Mouse (Mus musculus) hindbrain, postnatal 0 days (tissue): ENCODE results near the gene Kat7. TPM values are rescaled to one million over a fixed set of nuclear protein-coding genes. Genes with fewer than 3 reads are reported as not detected.

Experiments
- ATAC-seq: fragments of 200-750 bp; cut with Nextera tagmentation; 2 replicates; pipeline ENCODE4 v1.8.0; 2017; ENCODE audit warnings: mild to moderate bottlenecking, moderate TSS enrichment, moderate library complexity
- DNase-seq: peaks from one replicate; pipeline ENCODE4 v3.0.0-alpha.2; 2015; ENCODE audit warnings: low spot score
- H3K27ac ChIP-seq: fragments of 300-500 bp; sonication (generic); 2 replicates; pipeline ENCODE4 v1.5.1; 2014; ENCODE audit warnings: mild to moderate bottlenecking
- H3K27me3 ChIP-seq: fragments of 300-500 bp; sonication (generic); 2 replicates; pipeline ENCODE4 v1.6.1; 2014; ENCODE audit warnings: low read length, mixed read lengths; ENCODE audit not compliant: insufficient read depth
- H3K36me3 ChIP-seq: fragments of 300-500 bp; sonication (generic); 2 replicates; pipeline ENCODE4 v1.6.1; 2014; ENCODE audit warnings: low read length, mixed read lengths; ENCODE audit not compliant: insufficient read depth
- H3K4me1 ChIP-seq: fragments of 300-500 bp; sonication (generic); 2 replicates; pipeline ENCODE4 v1.6.1; 2014; ENCODE audit warnings: antibody characterized with exemption, low read length, mixed read lengths; ENCODE audit not compliant: insufficient read depth
- H3K4me2 ChIP-seq: fragments of 300-500 bp; sonication (generic); 2 replicates; pipeline ENCODE4 v1.6.1; 2014; ENCODE audit warnings: low read depth, mild to moderate bottlenecking, low read length, moderate library complexity, mixed read lengths
- H3K4me3 ChIP-seq: fragments of 300-500 bp; sonication (generic); 2 replicates; pipeline ENCODE4 v1.5.1; 2014; ENCODE audit warnings: low read length
- H3K9ac ChIP-seq: fragments of 300-500 bp; sonication (generic); replicated peaks from 2 replicates; pipeline ENCODE4 v1.6.1; 2014; ENCODE audit warnings: mild to moderate bottlenecking, low read length, moderate library complexity, mixed read lengths
- H3K9me3 ChIP-seq: fragments of 300-500 bp; sonication (generic); 2 replicates; pipeline ENCODE4 v1.6.1; 2016; ENCODE audit warnings: low read length, mixed read lengths
- CTCF ChIP-seq: IDR thresholded peaks from 2 replicates; pipeline ENCODE4 v1.5.1; 2016; ENCODE audit warnings: antibody characterized with exemption, control low read depth, low read depth
- WGBS: fragments of 180-500 bp; shearing (Covaris S2); extraction: QIAGEN DNeasy Blood & Tissue Kit; methylation state at CpG from one replicate; pipeline ENCODE4 v1.1.7; 2014; 5-methylcytosine and 5-hydroxymethylcytosine counted together
- polyA plus RNA-seq: library from polyadenylated mRNA; unstranded; fragments of >200 nt; fragmentation: Nextera tagmentation; extraction: Ambion mirVana; gene quantifications from 2 replicates; pipeline ENCODE4 v1.2.1, GENCODE M21; 2015
- total RNA-seq: library from RNA; depleted of rRNA; stranded (reverse); fragments of >200 nt; gene quantifications from 2 replicates; pipeline ENCODE4 v1.2.3, GENCODE M21; 2014

Gene Kat7
- total and polyA plus RNA-seq, 2 experiments from 2014 or later: 66.6 to 69.0 TPM

DNA sequence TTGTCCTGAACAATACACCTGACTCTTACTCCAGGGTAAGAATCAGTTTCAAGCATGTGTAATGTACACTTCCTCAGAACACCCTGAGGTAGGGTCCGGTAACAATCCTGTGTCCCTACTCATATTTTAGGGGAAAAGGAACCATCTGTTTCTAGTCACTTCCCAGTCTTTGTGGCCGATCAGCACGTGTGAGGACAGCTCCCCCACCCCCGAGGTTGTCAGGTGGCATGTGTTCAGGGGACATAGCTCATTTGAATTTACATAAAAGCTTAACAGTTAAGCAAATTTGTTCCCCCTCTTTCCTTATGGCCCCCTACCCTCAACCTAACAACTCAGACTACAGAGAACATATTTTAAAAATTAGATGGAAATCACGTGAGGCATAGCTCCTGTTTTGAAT lies 30.6 kb upstream of the Kat7 start:
- no peaks in the 10 kb centered on the region for H3K36me3 ChIP-seq
- TF ChIP-seq CTCF: no peak
- H3K27me3 ChIP-seq: no peaks in the 10 kb centered on the region
- H3K27ac ChIP-seq: no peak overlapping the region
- DNase-seq: no peak
- H3K9ac ChIP-seq: no peak overlapping the region
- ATAC-seq: no peak
- no peak overlapping the region for H3K4me2 ChIP-seq
- no peaks in the 10 kb centered on the region for H3K9me3 ChIP-seq
- H3K4me3 ChIP-seq: no peak overlapping the region
- H3K4me1 ChIP-seq: peaks cover 6% of the 10 kb centered on the region; the same call in 1 of the 2 replicates
- 43% methylated on average over 5 of the region's 5 CpGs for WGBS

DNA sequence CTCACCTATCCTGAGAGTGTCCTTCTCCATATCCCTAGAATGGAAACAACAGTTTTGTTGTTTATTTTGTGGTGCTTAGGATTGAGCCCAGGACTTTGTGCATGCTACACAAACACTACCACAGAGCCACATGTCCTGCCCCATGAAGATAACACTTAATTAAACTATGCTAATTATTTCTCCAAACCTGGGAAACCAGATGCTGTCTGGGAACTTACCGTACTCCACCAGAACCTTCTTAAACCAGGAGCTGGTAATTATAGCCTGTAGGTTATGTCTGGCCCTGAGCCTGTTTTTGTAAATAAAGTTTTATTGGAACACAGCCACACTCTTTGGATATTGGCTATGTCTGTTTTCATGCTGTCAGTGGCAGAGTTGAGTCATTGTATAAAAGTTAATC lies 30.2 kb upstream of the Kat7 start:
- 60% methylated on average over 1 of the region's 1 CpGs for WGBS
- no peak overlapping the region for H3K27ac ChIP-seq
- TF ChIP-seq CTCF: no peak
- peaks cover 6% of the 10 kb centered on the region; the same call in 1 of the 2 replicates for H3K4me1 ChIP-seq
- no peaks in the 10 kb centered on the region for H3K9me3 ChIP-seq
- no peak overlapping the region for H3K9ac ChIP-seq
- H3K36me3 ChIP-seq: no peaks in the 10 kb centered on the region
- no peaks in the 10 kb centered on the region for H3K27me3 ChIP-seq
- ATAC-seq (no peak), DNase-seq (no peak)
- H3K4me3 ChIP-seq: no peak overlapping the region
- no peak overlapping the region for H3K4me2 ChIP-seq

DNA sequence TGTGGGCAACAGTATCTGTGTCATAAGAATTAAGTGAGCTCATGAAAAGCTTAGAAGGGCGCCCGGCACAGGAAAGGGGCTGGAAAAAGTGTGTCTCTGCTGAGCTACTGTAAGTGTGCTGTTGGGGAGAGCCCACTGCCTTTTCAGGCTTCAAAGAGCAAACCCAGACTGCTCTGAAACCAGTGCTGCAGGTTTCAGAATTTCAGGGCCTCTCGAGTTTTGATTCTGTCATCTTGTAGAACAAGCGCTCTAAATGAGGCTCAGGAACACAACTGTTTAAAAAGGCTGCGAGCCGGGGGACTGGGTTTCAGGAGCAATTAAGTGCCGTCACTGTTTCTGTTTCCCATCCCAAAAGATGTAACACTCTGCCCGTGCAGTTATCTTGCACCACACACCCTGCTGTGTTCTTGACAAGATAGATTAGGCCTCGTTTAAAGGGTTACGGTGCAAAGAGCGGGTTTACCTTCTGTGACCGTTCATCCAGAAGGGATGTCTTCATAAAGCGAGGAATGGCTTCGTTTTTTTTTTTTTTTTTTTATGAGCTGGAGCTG lies 29.5 kb upstream of the Kat7 start:
- WGBS: 16% methylated on average over 14 of the region's 14 CpGs
- no peak for DNase-seq
- Histone ChIP-seq H3K9me3 (no peaks in the 10 kb centered on the region), H3K4me1 (peaks cover 6% of the 10 kb centered on the region; the same call in 1 of the 2 replicates), H3K4me2 (peak overlapping the region; percentile 16), H3K27ac (no peak overlapping the region), H3K4me3 (no peak overlapping the region), H3K36me3 (no peaks in the 10 kb centered on the region), H3K9ac (no peak overlapping the region), H3K27me3 (no peaks in the 10 kb centered on the region)
- TF ChIP-seq CTCF: no peak
- no peak for ATAC-seq

DNA sequence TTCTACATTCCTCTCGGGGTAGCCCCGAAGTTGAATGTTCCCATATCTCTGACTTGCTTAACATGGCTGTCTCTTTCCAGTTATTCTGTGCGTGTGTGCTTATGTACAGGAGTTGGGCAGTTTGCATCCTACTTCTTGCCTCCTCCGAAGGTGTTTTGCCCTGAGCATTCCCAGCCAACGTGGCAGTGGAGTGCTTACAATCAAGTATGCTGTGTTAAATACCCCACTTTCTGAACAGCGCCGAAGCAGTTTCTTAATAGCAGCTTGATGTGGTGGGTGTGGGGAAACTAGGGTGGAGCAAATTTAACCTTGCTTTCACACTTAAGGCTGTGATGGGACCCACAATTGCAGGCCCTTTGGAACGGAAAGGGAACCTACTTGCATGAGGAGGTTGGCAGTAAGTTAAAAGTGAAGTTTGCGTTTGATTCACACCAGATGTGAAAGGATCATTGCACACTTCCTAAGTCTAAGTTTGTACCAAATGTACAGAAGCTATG lies 27.8 kb upstream of the Kat7 start:
- Histone ChIP-seq H3K27ac (no peak overlapping the region), H3K9ac (peak overlapping the region; percentile 68; the same call in 1 of the 2 replicates), H3K9me3 (no peaks in the 10 kb centered on the region), H3K27me3 (no peaks in the 10 kb centered on the region), H3K4me2 (peak overlapping the region; percentile 99), H3K4me1 (peaks cover 6% of the 10 kb centered on the region; the same call in 1 of the 2 replicates), H3K4me3 (peak overlapping the region; percentile 84), H3K36me3 (no peaks in the 10 kb centered on the region)
- DNase-seq (no peak), ATAC-seq (no peak)
- 28% methylated on average over 9 of the region's 9 CpGs for WGBS
- TF ChIP-seq CTCF: no peak

DNA sequence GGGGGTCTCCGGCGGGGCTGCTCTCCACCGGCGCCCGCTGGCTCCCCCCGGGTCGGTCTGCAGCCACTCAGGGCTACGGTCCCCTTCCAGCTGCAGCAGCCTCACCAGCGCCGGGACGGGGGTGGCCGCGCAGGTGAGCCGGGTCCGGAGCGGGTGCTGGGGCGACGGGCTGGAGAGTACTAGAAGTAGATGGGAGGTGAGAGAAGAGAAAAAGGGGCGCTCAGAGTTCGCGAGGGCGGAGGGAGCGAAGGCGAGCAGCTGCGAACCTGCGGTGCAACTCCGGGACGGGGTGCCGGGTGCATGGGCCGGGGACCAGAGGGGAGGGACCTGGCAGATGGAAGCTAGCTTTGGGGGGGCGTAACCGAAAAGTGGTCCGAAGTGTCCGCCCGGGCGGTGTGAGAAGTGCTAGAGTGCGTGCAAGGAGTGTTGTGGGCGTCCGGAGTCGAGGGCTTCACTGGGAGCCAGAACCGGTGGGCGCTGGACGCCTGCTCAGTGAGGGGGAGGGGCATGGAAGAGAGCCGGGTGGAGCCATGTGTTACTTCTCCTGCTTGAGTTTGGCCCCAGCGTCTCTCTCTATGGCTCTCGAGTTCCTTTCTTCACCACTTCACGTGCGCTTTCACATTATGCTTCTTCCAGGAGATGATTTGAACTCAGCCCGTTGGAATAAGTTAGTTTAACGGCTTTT lies 27.2 kb upstream of the Kat7 start:
- DNase-seq (peak; percentile 55), ATAC-seq (peak; percentile 72)
- Histone ChIP-seq H3K9ac (peak overlapping the region; percentile 68), H3K4me2 (peak overlapping the region; percentile 99), H3K27me3 (no peaks in the 10 kb centered on the region), H3K4me1 (peaks cover 6% of the 10 kb centered on the region; the same call in 1 of the 2 replicates), H3K27ac (no peak overlapping the region), H3K36me3 (no peaks in the 10 kb centered on the region), H3K9me3 (no peaks in the 10 kb centered on the region), H3K4me3 (peak overlapping the region; percentile 84)
- 2% methylated on average over 50 of the region's 50 CpGs for WGBS
- TF ChIP-seq CTCF: no peak

DNA sequence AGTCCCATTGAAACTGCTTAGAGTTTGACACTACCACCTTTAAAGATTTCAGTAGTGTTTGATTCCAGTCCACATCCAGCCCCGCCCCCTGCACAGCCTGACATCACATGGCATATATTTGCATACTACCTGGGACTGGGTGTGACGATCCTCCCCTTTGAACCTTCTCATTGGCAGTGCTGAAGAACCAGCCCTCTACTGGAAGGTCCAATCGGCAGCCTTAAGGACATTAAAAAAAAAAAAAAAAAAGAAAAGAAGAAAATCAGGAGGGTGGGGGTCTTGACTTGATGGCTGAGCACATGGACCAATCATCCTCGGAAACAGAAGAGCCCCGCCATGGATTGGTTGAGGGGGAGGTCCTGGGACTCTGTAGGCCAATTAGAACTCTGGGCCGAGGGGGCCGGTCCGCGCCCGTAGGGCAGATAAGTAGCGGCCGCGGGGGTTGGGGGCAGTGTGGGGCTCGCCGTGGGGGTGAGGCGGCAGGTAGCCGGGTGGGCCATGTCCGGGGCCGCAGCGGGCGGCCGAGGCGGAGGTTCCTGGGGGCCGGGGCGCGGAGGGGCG lies 26.6 kb upstream of the Kat7 start, which contains the start of gene Fam117a:
Gene Fam117a (plus strand): TSS at position 451 of the 561 bp plus-strand sequence.
- 4% methylated on average over 26 of the region's 27 CpGs for WGBS
- H3K27ac ChIP-seq: no peak within 1 kb of the TSS
- peak; percentile 99 for ATAC-seq

More for the DNA sequence above, 26.6 kb upstream of the Kat7 start, which contains the start of gene Fam117a:
- peak; percentile 17; the same call in 1 of the 2 replicates for TF ChIP-seq CTCF
- Histone ChIP-seq H3K9ac (peak within 1 kb of the TSS; percentile 68), H3K27me3 (no peaks in the 10 kb centered on the region), H3K4me2 (peak within 1 kb of the TSS; percentile 99), H3K4me1 (peaks cover 6% of the 10 kb centered on the region; the same call in 1 of the 2 replicates), H3K36me3 (no peaks in the 10 kb centered on the region), H3K9me3 (no peaks in the 10 kb centered on the region), H3K4me3 (peak within 1 kb of the TSS; percentile 84)
- DNase-seq: peak; percentile 94
